Mouse (Mus musculus): ENCODE data around the gene Nufip2.
"Not testable (repeated sequence)": the region's sequence is repeated elsewhere in the genome, so short reads cannot be mapped to it uniquely, and the experiment has no call there.

Nufip2 gene

GRCm38 (mm10) chr11:77685383-77686265 is at the start of gene Nufip2:
Gene Nufip2 (plus strand): TSS chr11:77686155.
- DNase-seq (ENCODE audit: low read depth, low spot score) = peak; percentile 98

- no peak for DNase-seq (ENCODE audit: low read depth, low spot score)
Observed at GRCm38 (mm10) chr11:77641390-77641789, 44.6 kb upstream of the Nufip2 start.

- DNase-seq (ENCODE audit: low read depth, low spot score) = no peak
Observed at GRCm38 (mm10) chr11:77645481-77645880, 40.5 kb upstream of the Nufip2 start.

GRCm38 (mm10) chr11:77648878-77649277 is 37.1 kb upstream of the Nufip2 start:
- DNase-seq (ENCODE audit: low read depth, low spot score) = peak; percentile 35

- DNase-seq (ENCODE audit: low read depth, low spot score) = no peak
Observed at GRCm38 (mm10) chr11:77652484-77652883, 33.5 kb upstream of the Nufip2 start.

- not testable (repeated sequence) for DNase-seq (ENCODE audit: low read depth, low spot score)
Observed at GRCm38 (mm10) chr11:77653406-77654190, 32.4 kb upstream of the Nufip2 start.

DNA sequence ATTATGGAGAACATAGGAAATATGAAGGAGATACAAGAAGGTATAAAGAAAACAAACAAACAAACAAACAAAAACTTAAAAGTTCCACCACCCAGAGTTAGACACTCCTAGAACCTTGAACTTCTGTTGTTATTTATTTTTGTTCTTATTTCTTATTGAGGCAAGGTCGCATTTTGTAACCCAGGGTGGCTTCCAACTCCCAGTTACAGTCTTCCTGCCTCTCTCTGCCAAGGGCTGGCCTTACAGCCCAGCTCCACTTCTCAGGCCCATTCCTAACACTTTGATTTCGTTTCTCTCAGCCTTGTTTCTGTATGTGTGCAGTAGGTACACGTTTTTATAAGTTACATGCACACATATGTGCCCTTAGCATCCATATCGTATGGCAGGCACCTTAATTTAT is 26.0 kb upstream of the Nufip2 start:
- DNase-seq (ENCODE audit: low read depth, low spot score) = no peak

GRCm38 (mm10) chr11:77663639-77664038 is 22.3 kb upstream of the Nufip2 start:
- DNase-seq (ENCODE audit: low read depth, low spot score) = no peak

DNA sequence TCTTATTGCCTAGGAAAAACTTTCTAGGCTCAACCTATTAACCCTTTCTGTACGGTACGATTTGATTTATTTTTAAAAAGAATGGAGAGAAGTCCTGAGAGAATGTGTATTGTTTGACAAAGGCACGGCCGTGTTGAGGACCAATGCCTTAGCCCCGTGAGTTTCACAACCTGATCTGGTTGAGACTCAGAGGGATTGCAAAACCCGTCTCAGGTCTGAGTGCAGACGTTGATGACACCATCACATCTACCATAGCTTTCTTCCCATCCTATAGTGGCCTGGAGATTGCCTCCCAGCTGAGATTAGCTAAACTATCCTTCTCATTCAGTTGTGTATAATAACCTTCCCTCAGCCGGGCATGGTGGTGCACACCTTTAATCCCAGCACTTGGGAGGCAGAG is 21.9 kb upstream of the Nufip2 start:
- no peak for DNase-seq (ENCODE audit: low read depth, low spot score)

- not testable (repeated sequence) for DNase-seq (ENCODE audit: low read depth, low spot score)
Observed at GRCm38 (mm10) chr11:77665384-77665783, 20.6 kb upstream of the Nufip2 start.

DNA sequence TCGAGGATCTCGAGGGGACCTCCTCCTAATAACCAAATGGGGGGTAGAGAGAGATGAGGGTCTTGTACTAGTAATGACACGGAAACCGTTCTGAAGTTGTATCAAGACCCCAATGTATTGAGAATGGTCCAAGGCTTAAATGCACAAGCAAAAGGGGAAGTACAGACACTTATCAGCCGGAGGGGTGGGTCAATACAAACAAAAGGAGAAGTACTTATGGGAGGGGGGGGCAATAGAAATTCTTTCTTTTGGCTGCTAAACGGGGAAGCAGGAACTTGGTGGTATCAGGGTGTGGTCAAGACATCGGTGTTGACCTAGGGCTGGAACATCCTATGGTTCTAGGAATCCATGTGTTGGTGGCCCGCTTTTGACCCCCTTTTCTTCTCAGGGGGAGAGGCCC is 19.2 kb upstream of the Nufip2 start:
- not testable (repeated sequence) for DNase-seq (ENCODE audit: low read depth, low spot score)

GRCm38 (mm10) chr11:77672746-77673145 is 13.2 kb upstream of the Nufip2 start:
- peak; percentile 80 for DNase-seq (ENCODE audit: low read depth, low spot score)

DNA sequence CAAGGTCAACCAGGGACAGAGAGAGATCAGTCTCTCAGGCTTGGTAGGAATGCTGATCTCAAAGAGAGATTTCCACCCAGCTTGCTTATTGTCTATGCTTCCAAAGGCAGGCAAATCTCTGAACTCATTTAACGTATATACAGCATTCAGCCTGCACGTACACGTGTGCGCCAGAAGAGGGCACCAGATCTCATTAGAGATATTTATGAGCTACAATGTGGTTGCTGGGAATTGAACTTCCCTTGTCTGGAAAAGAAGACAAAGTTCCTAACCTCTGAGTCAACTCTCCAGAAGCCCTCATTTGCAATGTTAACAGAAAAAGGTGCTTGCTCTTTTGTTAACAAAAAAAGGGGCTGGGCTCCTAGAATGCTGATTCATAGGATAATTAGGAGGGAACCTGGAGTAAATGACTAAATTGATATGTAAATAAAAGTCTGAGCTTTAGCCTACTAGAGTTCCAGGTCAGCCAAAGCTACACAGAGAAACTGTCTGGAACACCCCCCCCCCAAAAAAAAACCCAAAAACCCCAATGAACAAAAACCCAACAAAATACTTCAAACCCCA is 12.4 kb upstream of the Nufip2 start:
- peak; percentile 41 for DNase-seq (ENCODE audit: low read depth, low spot score)

GRCm38 (mm10) chr11:77680018-77680417 is 5.9 kb upstream of the Nufip2 start:
- DNase-seq (ENCODE audit: low read depth, low spot score) = no peak

DNA sequence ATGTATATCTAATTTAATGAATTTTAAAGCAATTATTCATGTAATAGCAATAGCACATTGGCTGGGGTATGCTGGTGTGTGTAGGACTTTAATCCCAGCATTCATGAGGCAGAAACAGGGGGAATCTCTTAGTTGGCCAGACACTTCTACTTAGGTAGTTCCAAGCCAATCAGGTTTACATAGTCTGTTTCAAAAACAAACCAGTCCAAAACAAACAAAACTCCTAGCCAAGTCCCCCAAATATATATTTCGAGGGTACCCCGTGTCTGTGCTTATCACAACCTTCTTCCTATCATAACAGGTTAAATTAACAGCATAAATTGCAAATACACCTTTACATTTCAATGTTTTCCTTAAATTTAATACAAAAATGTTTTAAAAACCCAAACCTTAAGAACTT is 1.1 kb upstream of the Nufip2 start:
- DNase-seq (ENCODE audit: low read depth, low spot score) = no peak

DNA sequence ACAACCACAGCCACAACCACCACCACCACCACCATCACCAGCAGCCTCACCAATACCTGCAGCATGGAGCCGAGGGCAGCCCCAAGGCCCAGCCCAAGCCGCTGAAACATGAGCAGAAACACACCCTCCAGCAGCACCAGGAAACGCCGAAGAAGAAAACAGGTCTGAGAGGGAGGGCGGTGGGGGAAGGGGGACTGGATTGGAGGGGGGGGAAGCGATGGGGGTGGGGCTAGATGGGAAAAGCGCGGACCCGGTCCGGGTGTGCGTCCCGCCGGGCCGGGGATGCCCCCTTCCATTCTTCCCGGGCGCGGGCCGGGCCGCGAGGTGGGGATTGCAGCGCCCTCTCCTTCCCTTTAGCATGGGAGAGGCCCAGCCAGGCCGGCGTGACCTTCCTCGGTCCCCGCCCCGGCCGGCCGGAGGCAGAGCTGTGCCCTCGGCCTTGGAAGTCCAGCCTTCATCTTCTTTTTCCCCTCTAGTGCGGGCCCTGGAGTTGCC is 438 bp downstream of the Nufip2 start:
- DNase-seq (ENCODE audit: low read depth, low spot score) = peak; percentile 38

DNA sequence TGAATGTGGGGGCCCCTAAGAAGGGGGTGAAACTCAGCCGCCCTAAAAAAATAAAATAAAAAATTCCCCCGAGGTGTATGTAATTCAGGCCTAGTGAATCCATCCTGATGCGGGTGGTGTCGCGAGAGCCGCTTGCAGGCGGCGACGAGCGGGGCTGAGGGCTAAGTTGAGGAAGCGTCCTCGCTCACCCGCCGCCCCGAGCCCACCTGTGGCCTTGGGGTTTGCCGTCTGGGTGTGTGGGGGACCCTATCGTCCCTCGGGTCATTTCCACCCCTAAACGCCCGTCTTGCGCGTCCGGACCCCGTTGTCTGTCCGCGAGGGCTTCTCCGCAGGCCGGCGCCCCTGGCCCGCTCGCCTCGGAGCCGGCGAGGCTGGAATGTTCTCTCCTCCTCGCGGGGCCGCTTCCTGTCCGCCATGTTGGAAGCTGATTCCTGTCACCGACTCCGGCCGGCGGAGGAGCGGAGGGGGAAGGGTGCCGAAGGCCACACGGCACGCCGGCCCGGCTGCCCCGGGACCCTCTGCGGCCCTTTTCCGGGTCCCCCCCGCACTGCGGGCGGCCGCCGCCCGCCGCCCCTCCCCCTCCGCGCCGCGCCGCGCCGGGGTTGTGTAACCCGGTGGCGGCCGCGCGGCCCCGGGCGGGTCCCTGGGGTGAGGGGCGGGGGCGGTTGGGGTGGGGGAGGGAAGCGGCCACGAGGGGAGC is 1.0 kb downstream of the Nufip2 start:
- DNase-seq (ENCODE audit: low read depth, low spot score) = peak; percentile 59

DNA sequence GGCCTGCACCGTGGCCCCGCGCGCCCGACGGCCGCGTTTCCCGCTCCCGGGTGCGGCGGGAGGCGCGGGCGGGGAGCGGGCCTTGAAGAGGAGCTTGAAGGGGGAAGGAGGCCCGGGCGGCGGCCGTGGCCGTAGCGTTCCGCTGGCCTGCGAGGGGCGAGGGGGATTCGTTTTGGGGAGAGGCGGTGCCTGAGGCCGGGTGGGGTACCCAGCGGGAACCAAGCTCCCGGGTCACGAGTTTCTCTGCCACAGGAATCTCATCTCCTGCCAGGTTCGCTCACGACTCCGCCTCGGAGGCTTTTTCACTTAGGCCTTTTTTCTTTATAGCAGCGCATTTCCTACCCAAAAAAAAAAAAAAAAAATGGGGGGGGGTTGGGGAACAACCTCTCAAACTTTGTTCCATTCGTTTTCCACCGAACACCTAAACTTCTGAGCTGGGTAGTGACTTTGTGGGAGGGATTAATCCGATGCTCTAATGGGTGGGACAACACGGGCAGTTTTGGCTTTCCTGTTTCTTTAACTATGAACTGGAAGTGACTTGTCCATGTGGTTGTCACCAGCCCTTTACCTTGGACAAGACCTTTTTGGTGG is 1.7 kb downstream of the Nufip2 start:
- DNase-seq (ENCODE audit: low read depth, low spot score) = peak; percentile 74

- DNase-seq (ENCODE audit: low read depth, low spot score) = no peak
Observed at GRCm38 (mm10) chr11:77693026-77693425, 7.1 kb downstream of the Nufip2 start.

DNA sequence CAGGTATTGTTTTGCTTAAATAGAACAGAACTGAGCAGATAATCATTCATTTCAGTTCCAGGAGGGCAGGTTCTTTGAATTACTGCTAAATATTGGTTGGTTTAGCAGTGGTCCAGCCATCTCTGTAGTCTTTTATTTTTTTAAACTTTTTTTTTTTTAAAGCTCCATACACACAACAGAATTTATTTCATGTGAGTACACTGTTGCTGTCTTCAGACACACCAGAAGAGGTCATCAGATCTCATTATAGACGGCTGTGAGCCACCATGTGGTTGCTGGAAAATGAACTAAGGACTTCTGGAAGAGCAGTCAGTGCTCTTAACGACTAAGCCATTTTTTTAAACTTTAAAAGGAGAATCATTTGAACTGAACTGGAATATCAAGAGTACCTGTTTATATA is 11.3 kb downstream of the Nufip2 start:
- DNase-seq (ENCODE audit: low read depth, low spot score) = no peak

GRCm38 (mm10) chr11:77705920-77706319 is 20.0 kb downstream of the Nufip2 start:
- no peak for DNase-seq (ENCODE audit: low read depth, low spot score)

All from 3T3-L1 (cell line).